Mouse (Mus musculus): ENCODE results near the gene H2-Ab1.
"Not testable (repeated sequence)": the region's sequence is repeated elsewhere in the genome, so short reads cannot be mapped to it uniquely, and the experiment has no call there.

H2-Ab1 gene

DNA sequence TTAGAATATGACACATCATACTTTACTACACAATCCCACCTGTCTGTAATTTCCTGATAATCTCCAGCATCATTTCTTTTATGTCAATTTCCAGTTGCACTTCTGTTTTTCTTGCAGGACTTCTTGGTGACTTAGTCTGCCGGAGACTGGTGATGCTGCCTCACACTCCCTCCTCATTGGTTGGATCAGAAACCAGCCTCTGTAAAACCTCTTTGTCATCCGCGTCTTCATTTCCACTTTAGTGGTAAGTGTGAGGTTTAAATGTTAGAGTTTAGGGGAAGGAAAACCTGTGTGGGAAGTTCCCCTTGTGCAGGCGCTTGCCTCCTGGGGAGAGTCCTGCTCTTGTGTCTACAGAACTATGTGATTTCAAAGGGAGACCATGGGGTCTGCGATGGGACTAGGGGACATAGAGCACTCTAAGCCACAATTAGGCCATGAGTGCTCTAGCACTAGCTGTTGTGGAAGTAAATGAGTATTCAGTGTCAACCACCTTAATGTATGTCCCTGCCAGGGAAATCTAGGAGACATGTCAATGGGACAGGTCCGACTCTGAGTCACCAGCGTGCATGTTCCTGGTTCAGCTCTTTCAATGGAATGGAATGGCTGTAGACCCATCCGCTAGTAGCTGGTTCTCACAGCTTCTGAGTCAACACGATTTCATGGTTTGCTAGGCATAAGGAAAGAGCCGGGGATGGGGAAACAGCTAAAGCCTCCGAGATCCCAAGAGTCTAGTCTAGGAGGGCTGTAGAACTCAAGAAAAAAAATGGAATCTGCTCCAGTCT, at the start of gene H2-Ab1:
TSS of gene H2-Ab1 (plus strand) at position 96 of the 782 bp plus-strand sequence.
- peak; percentile 44 for DNase-seq (ENCODE audit: low read depth, low spot score)

DNA sequence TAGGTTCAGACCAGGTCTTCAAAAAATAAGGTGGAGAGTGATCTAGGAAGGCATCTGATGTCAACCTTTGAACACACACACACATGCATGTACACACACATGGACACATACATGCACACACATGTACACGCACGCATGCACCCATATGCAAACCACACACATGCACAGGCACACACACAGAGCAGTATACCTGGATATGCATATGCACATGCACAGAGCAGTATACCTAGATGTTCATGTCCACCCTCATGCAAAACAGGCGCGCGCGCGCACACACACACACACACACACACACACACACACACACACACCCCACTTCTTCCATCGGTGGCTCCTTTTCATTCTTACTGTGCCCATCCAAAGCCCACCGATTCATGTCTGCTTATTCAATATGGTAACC, 49.6 kb upstream of the H2-Ab1 start:
- DNase-seq (ENCODE audit: low read depth, low spot score): no peak

DNA sequence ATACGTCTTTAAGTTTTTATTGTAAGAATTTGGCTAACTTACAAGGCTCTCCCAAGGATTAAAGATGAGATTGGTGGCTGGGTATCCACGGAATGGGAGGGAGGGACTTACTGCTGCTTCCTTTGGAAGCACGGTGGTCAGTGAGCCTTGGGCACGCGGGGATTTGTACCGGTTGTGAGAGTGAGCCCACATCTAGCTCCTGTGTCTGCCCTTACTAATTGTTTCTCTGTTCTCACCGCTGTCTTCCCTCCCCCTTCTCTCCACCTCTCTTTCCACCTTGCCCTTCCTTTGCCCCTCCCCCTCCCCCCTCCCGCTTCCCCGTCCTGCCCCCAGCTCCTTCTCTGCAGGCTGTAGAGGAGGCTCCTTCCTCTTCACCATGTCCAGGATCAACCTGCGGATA, 49.1 kb upstream of the H2-Ab1 start:
- DNase-seq (ENCODE audit: low read depth, low spot score): no peak

DNA sequence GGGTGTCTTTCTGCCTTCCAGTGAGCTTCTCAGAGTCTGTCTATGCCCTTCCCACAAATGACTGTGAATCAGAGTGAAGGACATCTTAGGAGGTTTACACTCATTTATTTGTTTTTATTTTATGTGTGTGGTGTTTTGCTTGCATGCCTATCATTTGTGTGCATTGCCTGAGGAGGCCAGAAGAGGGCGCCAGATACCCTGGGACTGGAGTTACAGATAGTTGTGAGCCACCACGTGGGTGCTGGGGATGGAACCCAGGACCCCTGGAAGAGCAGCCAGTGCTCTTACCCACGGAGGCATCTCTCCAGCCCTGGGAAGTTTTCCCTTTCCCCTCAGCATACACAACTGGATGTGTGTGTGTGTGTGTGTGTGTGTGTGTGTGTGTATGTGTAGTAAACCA, 47.8 kb upstream of the H2-Ab1 start:
- no peak for DNase-seq (ENCODE audit: low read depth, low spot score)

DNA sequence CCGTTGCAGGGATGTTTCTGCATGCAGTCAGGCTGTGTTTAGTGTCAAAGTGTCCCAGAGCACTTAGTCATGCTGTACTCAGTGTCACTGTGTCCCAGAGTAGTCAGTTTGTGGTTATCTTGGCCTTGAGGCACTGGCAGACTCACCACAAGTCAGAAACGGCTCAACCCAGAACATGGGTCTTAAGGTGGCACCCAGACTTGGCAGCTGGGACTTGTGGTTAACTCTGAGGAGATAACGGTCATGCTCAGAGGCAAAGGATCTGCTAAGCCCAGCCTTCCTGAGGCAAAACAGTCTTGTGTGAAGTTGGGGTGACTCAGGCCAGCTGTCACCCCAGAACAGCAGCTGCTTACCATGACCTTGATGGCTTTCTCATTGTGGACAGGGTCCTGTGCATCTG, 46.9 kb upstream of the H2-Ab1 start:
- DNase-seq (ENCODE audit: low read depth, low spot score): no peak

DNA sequence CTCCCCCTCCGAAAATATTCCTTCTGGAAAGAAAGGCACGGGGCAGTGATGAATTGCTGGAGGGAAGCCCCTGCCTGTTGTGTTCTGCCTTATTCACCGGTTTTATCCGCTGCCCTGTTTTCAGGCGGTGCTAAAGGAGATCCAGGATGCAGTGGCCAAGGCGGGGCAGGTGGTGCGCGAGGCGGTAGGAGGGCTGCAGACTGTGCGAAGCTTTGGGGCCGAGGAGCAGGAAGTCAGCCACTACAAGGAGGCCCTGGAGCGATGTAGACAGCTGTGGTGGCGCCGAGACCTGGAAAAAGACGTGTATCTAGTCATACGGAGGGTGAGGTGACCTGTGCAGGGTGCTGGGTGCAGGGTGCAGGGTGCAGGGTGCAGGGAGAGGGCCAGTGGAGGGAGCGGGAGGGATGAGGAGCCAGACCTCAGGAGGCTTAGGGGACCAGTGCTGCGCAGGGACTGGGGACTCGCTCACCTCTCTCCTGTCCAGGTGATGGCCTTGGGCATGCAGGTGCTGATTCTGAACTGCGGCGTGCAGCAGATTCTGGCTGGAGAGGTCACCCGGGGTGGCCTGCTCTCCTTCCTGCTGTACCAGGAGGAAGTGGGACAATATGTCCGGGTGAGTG, 45.6 kb upstream of the H2-Ab1 start:
- DNase-seq (ENCODE audit: low read depth, low spot score): no peak

DNA sequence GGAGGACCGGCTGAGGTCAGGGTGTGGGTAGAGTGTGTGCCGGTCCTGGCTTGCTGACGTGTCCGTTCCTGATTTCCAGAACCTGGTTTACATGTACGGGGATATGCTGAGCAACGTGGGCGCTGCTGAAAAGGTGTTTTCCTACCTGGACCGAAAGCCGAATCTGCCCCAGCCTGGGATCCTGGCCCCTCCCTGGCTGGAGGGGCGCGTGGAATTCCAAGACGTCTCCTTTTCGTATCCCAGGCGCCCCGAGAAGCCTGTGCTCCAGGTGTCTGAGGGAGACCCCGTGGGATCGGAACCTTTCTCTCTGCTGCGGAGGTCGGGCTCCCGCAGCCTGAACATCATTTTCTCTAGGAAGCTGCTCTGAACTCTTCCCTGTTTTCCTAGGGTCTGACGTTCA, 43.6 kb upstream of the H2-Ab1 start:
- no peak for DNase-seq (ENCODE audit: low read depth, low spot score)

DNA sequence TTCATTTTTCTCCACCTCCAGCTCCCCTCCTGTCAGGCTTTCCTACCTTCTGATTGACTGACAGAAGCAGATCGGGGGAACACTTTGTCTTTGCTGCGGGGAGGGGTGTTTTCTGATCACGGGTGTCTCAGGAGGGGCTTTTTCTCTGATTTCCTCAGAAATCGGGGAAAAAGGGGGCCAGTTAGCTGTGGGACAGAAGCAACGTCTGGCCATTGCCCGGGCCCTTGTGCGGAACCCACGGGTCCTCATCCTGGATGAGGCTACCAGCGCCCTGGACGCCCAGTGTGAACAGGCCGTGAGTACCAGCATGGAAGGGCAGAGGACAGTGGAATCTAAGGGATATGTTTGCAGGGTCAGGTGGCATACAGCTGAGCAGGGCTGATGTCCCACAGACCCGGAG, 42.3 kb upstream of the H2-Ab1 start:
- no peak for DNase-seq (ENCODE audit: low read depth, low spot score)

DNA sequence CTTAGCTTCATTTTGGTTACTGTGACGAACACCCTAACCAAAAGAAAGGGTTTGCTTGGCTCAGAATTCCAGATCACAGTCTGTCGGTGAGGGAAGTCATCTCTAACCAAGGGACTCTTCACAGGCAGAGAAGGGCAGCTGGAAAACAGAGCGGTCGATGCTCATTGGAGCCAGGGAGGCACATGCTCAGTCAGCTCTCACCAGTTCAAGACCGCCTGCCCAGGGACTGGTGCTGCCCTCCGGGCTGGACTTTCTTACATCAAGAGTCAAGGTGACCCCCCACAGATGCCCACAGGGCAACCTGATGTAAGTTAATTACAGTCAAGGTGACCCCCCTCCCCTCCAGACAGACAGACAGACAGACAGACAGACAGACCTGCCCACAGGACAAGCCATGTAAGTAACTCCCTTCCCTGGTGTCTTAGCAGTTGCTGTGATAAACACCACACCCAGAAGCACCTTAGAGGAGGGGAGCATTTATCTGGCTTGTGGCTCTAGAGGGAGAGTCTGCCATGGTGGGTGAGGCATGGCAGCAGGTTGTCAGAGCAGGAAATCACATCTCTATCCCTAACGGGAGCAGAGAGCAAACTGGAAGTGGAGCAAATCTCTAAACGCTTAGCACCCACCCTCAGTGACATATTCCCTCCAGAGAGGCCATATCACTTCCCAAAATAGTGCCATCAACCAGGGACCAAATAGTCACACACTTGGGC, 40.1 kb upstream of the H2-Ab1 start:
- no peak for DNase-seq (ENCODE audit: low read depth, low spot score)

DNA sequence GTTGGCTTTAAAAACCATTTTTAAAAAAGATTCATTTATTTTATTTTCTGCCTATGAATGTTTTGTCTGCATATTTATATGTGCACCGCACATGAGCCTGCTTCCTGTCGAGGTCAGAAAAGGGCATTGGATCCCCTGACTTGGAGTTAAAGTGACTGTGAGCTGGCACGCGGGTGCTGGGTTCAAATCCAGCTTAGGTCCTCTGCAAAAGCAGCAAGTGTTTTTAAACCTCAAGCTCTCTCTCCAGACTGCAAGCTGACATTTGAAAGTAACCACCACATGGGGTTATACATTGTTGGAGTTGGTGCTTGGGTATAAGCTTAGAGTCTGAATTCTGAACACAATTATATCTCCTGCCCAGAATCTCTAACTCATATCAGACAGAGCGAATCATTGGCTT, 39.5 kb upstream of the H2-Ab1 start:
- no peak for DNase-seq (ENCODE audit: low read depth, low spot score)

DNA sequence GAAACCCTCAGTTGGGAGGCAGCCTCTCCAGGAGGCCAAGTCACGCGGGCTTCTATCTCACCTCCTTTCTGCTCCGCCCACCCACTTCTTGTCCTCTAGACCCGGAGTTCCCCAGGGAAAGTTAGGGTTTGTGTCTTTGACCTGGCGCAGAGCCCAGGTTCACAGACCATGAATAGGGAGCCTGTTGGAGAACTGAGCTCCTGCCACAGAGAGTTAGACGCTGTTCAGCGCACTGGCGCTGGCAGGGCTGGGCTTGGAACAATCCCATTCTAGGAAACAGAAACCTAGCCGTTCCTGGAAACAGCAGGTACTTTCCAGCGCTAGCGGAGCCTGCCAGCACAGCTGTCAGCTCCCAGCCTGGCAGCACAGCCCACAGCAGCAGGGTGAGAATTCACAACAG, 38.8 kb upstream of the H2-Ab1 start:
- DNase-seq (ENCODE audit: low read depth, low spot score): no peak

DNA sequence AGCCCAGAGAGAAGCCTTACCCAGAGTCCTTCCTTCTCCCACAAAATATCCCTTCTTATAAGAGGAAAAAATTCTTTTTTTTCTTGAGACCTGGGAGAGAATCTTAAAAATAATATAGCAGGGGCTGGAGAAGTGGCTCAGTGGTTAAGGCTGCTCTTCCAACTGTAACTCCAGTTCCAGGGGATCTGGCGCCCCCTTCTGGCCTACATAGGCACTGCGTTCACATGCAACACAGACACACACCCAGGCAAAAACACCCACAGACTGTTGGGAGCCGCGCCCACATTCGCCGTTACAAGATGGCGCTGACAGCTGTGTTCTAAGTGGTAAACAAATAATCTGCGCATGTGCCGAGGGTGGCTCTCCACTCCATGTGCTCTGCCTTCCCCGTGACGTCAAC, 38.4 kb upstream of the H2-Ab1 start:
- DNase-seq (ENCODE audit: low read depth, low spot score): not testable (repeated sequence)

DNA sequence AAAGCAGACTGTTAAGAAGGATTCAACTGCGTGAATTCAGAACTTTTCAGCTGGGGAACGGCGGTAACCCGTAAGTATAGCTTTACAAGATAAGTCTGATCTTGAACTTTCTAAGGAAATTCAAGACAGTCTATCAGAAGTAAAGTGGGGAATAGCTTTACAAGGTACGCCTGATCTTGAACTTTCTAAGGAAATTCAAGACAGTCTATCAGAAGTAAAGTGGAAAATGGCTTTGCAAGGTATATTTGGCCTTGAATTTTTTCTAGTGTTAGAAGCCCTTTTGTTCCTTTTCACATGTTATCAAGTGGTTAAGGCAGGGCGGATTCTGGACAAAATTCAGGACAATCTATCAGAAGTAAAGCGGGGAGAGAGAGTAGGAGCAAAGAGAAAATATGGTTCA, 37.7 kb upstream of the H2-Ab1 start:
- DNase-seq (ENCODE audit: low read depth, low spot score): not testable (repeated sequence)

DNA sequence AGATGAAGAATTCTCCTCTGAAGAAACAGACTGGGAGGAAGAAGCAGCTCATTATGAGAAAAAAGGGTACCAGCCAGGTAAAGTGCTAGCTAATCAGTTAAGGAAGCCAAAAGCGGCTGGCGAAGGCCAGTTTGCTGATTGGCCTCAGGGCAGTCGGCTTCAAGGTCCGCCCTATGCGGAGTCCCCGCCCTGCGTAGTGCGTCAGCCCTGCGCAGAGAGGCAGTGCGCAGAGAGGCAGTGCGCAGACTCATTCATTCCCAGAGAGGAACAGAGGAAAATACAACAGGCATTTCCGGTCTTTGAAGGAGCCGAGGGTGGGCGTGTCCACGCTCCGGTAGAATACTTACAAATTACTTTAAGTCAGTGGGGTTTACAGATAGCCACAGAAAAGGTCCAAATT, 37.1 kb upstream of the H2-Ab1 start:
- not testable (repeated sequence) for DNase-seq (ENCODE audit: low read depth, low spot score)

DNA sequence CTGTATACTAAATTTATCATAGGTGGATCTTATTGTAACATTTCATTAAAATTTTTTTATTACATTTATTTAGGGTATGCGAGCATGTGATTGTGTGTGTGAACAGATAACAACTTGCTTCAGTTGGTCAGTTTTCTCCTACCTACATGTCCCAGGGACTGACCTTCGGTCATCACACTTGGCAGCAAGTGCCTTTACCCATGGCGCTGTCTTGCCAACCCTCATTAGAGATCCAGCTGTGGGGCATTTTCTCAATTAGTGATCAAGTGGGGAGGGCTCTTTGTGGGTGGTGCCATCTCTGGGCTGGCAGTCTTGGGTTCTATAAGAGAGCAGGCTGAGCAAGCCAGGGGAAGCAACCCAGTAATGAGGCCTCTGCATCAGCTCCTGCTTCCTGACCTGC, 32.7 kb upstream of the H2-Ab1 start:
- no peak for DNase-seq (ENCODE audit: low read depth, low spot score)

DNA sequence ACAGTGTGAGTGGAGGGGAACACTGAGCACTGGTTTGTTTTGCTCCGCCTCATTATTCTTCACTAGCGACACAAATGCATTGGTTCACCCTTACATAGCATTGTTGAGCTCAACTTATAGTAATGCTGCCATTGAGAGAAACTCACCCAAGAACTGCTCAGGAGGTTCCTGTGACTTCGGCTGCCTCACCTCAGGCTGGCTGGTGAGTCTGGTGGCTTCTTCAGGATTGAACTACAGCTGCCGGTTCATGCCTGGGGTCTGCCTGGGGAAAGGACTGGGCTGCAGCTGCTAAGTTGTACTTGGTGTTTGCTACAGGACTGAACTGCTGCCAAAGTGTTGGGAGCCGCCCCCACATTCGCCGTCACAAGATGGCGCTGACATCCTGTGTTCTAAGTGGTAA, 32.1 kb upstream of the H2-Ab1 start:
- DNase-seq (ENCODE audit: low read depth, low spot score): no peak

DNA sequence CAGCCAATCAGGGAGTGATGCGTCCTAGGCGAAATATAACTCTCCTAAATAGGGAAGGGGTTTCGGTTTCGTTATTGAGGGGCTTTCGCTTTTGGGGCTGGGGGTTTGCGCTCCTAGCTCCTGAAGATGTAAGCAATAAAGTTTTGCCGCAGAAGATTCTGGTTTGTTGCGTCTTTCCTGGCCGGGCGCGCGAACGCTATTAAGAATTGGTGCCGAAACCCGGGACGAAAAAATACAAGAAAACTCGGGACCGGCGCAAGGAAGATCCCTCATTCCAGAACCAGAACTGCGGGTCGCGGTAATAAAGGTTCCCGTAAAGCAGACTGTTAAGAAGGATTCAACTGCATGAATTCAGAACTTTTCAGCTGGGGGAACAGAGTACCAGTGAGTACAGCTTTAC, 31.6 kb upstream of the H2-Ab1 start:
- not testable (repeated sequence) for DNase-seq (ENCODE audit: low read depth, low spot score)

DNA sequence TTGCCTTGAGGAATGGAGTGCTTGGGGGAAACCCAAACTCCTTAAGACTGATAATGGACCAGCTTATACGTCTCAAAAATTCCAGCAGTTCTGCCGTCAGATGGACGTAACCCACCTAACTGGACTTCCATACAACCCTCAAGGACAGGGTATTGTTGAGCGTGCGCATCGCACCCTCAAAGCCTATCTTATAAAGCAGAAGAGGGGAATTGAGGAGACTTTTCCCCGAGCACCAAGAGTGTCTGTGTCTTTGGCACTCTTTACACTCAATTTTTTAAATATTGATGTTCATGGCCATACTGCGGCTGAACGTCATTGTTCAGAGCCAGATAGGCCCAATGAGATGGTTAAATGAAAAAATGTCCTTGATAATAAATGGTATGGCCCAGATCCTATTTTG, 26.5 kb upstream of the H2-Ab1 start:
- not testable (repeated sequence) for DNase-seq (ENCODE audit: low read depth, low spot score)

DNA sequence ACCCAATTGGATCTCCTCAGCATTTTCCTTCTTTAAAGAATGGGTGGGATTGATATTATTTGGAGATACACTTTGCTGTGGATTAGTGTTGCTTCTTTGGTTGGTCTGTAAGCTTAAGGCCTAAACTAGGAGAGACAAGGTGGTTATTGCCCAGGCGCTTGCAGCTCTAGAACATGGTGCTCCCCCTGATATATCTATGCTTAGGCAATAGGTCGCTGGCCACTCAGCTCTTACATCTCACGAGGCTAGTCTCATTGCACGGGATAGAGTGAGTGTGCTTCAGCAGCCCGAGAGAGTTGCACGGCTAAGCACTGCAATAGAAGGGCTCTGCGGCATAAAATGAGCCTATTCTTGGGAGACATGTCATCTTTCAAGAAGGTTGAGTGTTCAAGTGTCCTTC, 25.5 kb upstream of the H2-Ab1 start:
- DNase-seq (ENCODE audit: low read depth, low spot score): not testable (repeated sequence)

DNA sequence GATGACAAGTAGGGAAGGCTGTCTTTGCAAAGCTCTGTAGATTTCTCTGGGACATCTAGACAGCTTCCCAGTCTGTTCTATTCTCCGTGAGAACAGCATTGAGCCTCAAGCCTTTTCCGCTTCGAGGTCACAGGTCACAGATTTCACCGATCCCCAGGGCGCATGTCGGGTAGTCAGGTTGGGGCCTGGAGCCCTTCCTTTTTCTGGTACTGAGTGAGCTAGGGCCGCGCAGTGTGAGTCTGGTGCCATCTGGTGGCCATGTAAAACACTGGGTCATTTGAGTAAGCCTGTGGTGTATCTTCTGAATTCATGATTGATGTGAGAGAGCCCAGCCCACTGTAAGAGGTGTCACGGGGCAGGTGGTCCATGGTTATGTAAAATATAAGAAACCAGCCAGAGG, 22.6 kb upstream of the H2-Ab1 start:
- DNase-seq (ENCODE audit: low read depth, low spot score): peak; percentile 73

DNA sequence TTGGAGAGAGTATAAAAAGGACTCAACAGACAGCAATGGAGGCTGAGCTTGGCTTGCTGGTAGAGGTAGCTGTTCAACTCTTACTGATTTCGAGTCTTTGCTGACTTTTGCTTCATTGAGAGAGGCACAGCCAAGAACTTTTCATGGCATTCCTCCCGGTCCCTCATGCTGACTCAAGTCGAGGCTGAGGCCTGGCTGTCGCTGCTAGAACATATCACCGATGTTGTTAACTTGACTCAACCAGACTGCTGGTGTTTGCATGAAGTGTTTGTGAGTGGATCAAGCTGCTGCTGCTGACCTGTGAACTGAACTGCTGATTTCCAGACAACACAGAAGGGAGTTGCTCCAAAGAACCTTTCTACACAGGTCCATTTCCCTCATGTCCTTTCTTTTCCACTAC, 20.8 kb upstream of the H2-Ab1 start:
- DNase-seq (ENCODE audit: low read depth, low spot score): no peak

DNA sequence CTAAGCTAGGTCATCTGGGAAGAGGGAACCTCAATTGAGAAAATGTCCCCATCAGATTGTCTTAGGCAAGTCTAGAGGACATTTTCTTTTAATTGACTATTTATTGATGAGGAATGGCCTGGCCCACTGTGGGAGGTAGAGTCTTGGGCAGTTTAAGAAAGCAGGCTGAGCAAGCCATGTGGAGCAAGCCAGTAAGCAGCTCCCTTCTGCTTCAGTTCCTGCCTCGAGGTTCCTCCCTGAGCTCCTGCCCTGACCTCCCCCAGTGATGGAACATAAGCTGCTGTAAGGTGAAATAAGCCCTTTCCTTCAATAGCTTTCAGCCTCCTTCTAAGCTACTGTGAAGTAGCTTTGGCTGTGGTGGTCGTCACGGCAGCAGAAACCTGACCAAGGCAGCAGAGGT, 19.7 kb upstream of the H2-Ab1 start:
- no peak for DNase-seq (ENCODE audit: low read depth, low spot score)

DNA sequence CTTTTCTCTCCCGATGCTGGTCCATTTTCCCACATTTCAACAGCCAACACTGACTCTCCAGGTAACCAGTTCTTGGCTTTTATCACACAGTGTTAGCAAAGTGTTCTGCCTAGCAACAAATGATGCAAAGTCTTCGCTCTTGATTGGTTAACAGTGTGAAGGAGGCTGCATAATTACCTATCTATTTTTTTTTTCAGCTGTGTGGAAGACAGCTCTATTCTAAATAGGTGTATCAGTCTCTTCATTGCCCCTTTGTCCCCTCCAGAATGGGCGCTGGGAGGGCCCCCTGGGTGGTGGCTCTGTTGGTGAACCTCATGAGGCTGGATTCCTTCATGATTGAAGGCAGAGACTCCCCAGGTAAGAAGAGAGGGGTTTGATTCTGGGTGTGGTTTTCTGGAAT, 18.8 kb upstream of the H2-Ab1 start, which contains the start of gene H2-Ob:
TSS of gene H2-Ob (plus strand) at position 198 of the 400 bp plus-strand sequence.
- no peak for DNase-seq (ENCODE audit: low read depth, low spot score)
